Mouse (Mus musculus) brown adipose tissue, adult 24 weeks (tissue): ENCODE data around the gene 1500009L16Rik. TPM values are rescaled to one million over a fixed set of nuclear protein-coding genes. Genes with fewer than 3 reads are reported as not detected.

Experiments
- H3K27ac ChIP-seq: fragments of 200-500 bp; replicated peaks from 2 replicates; pipeline ENCODE4 v1.5.1; 2012; ENCODE audit warnings: low read depth, mild to moderate bottlenecking, low read length
- H3K4me1 ChIP-seq: fragments of 200-500 bp; 2 replicates; pipeline ENCODE4 v1.6.1; 2012; ENCODE audit warnings: low read length, mixed read lengths; ENCODE audit not compliant: control insufficient read depth, insufficient read depth, insufficient read length
- H3K4me3 ChIP-seq: fragments of 200-500 bp; 2 replicates; pipeline ENCODE4 v1.5.1; 2012; ENCODE audit warnings: low read depth, mild to moderate bottlenecking, low read length, moderate library complexity; ENCODE audit not compliant: insufficient read depth
- polyA plus RNA-seq: library from polyadenylated mRNA; stranded (reverse); fragments of >200 nt; gene quantifications from 2 replicates; pipeline ENCODE4 v1.2.4, GENCODE M21; 2012; ENCODE audit not compliant: missing spikeins, insufficient read depth, insufficient read length

Gene 1500009L16Rik
- polyA plus RNA-seq, 1 experiment: not detected

GRCm38 (mm10) chr10:83785627-83786392, 63.1 kb downstream of the 1500009L16Rik start:
- Histone ChIP-seq H3K27ac (no peak overlapping the region), H3K4me1 (no peaks in the 10 kb centered on the region; the same call in 1 of the 2 replicates), H3K4me3 (no peak overlapping the region)

DNA sequence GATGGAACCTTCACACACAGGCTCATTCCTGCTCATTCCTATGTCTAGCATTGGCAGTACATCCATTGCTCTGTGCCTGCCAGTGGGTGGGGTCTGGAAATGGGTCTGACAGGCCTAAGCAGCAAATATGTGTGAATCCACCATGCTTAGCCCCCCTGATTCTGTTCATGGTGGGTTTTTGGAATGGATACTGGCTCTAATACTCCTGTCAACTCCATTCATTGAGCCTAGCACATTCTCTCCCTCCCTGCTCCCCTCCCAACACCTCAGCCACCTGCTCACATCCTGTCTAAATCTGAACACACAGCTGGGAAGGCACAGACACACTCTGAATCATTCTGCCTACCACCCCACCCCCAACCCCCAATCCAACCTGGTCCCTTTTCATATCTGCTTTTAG, 72.4 kb downstream of the 1500009L16Rik start:
- Histone ChIP-seq H3K4me3 (no peak overlapping the region), H3K27ac (no peak overlapping the region), H3K4me1 (no peaks in the 10 kb centered on the region)

DNA sequence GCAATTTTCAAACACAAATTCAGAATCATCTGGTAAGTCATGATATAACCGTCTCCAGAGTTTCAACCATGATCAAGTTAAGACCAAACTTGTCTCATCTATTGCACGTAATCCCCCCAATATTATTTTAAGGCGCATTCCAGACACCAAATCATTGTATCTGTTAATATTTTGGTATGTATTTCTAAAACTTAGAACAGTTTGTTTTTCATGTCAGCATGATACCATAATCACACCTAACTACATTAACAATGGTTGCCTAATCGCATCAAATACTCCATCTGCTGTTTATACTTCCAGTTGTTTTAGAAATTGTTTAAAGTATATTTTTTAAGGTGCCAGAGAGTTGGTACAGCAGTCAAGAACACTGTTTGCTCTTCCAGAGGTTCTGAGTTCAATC, 72.8 kb downstream of the 1500009L16Rik start:
- no peaks in the 10 kb centered on the region for H3K4me1 ChIP-seq
- H3K4me3 ChIP-seq: no peak overlapping the region
- H3K27ac ChIP-seq: no peak overlapping the region

DNA sequence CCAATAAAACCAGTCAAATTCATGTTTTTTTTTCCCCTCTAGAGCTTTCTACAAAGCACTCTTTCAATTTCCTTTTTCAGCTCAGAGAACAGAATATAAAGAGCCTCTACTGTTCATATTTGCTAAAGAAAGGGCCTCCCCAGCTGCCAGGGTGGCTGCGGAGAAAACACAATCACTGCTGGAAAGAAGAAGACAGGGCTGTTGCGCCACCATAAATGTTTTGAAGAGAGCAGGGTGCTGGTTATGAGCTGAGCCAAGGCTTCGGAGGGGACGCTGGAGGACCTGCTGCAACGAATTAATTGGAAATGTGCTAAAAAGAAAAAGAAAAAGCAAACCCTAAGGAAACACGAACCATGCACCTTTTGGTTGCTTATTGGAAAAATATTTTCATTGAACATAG, 81.4 kb downstream of the 1500009L16Rik start:
- Histone ChIP-seq H3K27ac (no peak overlapping the region), H3K4me3 (no peak overlapping the region), H3K4me1 (peaks cover 3% of the 10 kb centered on the region; the same call in 1 of the 2 replicates)

- Histone ChIP-seq H3K4me3 (no peak overlapping the region), H3K4me1 (peaks cover 3% of the 10 kb centered on the region; the same call in 1 of the 2 replicates), H3K27ac (no peak overlapping the region; the same call in 1 of the 2 replicates)
Observed at GRCm38 (mm10) chr10:83805201-83805718, 82.6 kb downstream of the 1500009L16Rik start.

- peaks cover 3% of the 10 kb centered on the region; the same call in 1 of the 2 replicates for H3K4me1 ChIP-seq
- H3K27ac ChIP-seq: no peak overlapping the region
- H3K4me3 ChIP-seq: no peak overlapping the region
Observed at GRCm38 (mm10) chr10:83807251-83807650, 84.6 kb downstream of the 1500009L16Rik start.

Other genes starting within 250 kb of the 1500009L16Rik start
- 0.25 TPM in 1 of 2 replicates, not detected in the other for gene Aldh1l2, start 188.7 kb upstream of the 1500009L16Rik start, polyA plus RNA-seq
- 6.5 and 8.2 TPM in 2 replicates for gene Washc4, start 179.1 kb upstream of the 1500009L16Rik start, polyA plus RNA-seq
- 15.2 and 19.1 TPM in 2 replicates for gene Appl2, start 74.1 kb upstream of the 1500009L16Rik start, polyA plus RNA-seq